Mouse (Mus musculus) heart, adult 18-20 months (tissue): ENCODE results near the gene Olfr106-ps. TPM values are rescaled to one million over a fixed set of nuclear protein-coding genes. Genes with fewer than 3 reads are reported as not detected.

Source experiments
- DNase-seq, 2 experiments: peaks; one replicate each; pipeline ENCODE4 v3.0.0; 2021 to 2022; ENCODE audit warnings: mixed read lengths in 1 of 2
- long read RNA-seq, 2 experiments: library from polyadenylated mRNA; stranded (forward); transcript quantifications; one replicate each; pipeline ENCODE4 v2.0.0; 2021
- total RNA-seq, 2 experiments: library from RNA; stranded (reverse); gene quantifications; 2 replicates each; pipeline ENCODE4 v1.2.3; 2021

The Olfr106-ps gene
- not detected for total RNA-seq
- long read RNA-seq, experiment 1 = 0 reads
- long read RNA-seq, experiment 2 = 0 reads

- DNase-seq = no peak
These were observed at the start of gene Olfr106-ps for GRCm38 (mm10) chr17:37390093-37390492. Olfr106-ps (plus strand) TSS chr17:37390393.

GRCm38 (mm10) chr17:37359282-37359681 lies 30.9 kb upstream of the Olfr106-ps start, which contains the start of gene Olfr104-ps:
Olfr104-ps (plus strand) TSS chr17:37359582.
- no peak for DNase-seq

GRCm38 (mm10) chr17:37378733-37379132 lies 11.5 kb upstream of the Olfr106-ps start, which contains the start of gene Olfr105-ps:
Olfr105-ps (plus strand) TSS chr17:37379033.
- DNase-seq = no peak

GRCm38 (mm10) chr17:37398926-37399325 lies 8.7 kb downstream of the Olfr106-ps start, which contains the start of gene Olfr107:
Olfr107 (plus strand) TSS chr17:37399226.
- DNase-seq = no peak

GRCm38 (mm10) chr17:37413380-37413779 lies 23.2 kb downstream of the Olfr106-ps start:
- DNase-seq = no peak

- DNase-seq = no peak
These were observed 55.0 kb downstream of the Olfr106-ps start, which contains the start of gene Olfr108 for GRCm38 (mm10) chr17:37445180-37445579. Olfr108 (plus strand) TSS chr17:37445480.

Other genes starting within 250 kb of the Olfr106-ps start
- gene Olfr93, start 228.9 kb upstream of the Olfr106-ps start, total RNA-seq = not detected
- gene Ubd, start 196.5 kb upstream of the Olfr106-ps start, total RNA-seq = 1 to 10 TPM in 1 of 2 experiments, not detected in 1; 1.2 TPM
- not detected for gene Olfr94, start 189.4 kb upstream of the Olfr106-ps start, total RNA-seq
- gene Olfr95, start 177.3 kb upstream of the Olfr106-ps start, total RNA-seq = not detected
- gene Olfr96, start 170.2 kb upstream of the Olfr106-ps start, total RNA-seq = not detected
- not detected for gene Olfr97, start 153.1 kb upstream of the Olfr106-ps start, total RNA-seq
- not detected for gene Olfr98, start 126.6 kb upstream of the Olfr106-ps start, total RNA-seq
- 1 to 10 TPM; 4.1 to 5.4 TPM for gene H2-M3, start 120.2 kb upstream of the Olfr106-ps start, total RNA-seq
- not detected for gene Olfr99, start 106.9 kb upstream of the Olfr106-ps start, total RNA-seq
- not detected for gene Olfr101, start 86.1 kb upstream of the Olfr106-ps start, total RNA-seq
- not detected for gene Olfr102, start 73.3 kb upstream of the Olfr106-ps start, total RNA-seq
- not detected for gene Olfr103, start 50.7 kb upstream of the Olfr106-ps start, total RNA-seq
- gene Olfr104-ps, start 30.8 kb upstream of the Olfr106-ps start, total RNA-seq = not detected
- gene Olfr105-ps, start 11.4 kb upstream of the Olfr106-ps start, total RNA-seq = not detected
- gene Olfr107, start 8.8 kb downstream of the Olfr106-ps start, total RNA-seq = not detected
- gene Olfr108, start 55.1 kb downstream of the Olfr106-ps start, total RNA-seq = not detected
- not detected for gene Olfr109, start 68.5 kb downstream of the Olfr106-ps start, total RNA-seq
- 1 to 10 TPM in 1 of 2 experiments, not detected in 1; 1.3 TPM for gene H2-M2, start 93.2 kb downstream of the Olfr106-ps start, total RNA-seq
- not detected for gene Olfr110, start 102.1 kb downstream of the Olfr106-ps start, total RNA-seq
- not detected for gene Olfr111, start 117.6 kb downstream of the Olfr106-ps start, total RNA-seq
- gene Olfr112, start 179.1 kb downstream of the Olfr106-ps start, total RNA-seq = not detected
- not detected for gene Olfr113, start 187.3 kb downstream of the Olfr106-ps start, total RNA-seq
- not detected for gene Olfr114, start 202.3 kb downstream of the Olfr106-ps start, total RNA-seq
- gene Olfr115, start 236.7 kb downstream of the Olfr106-ps start, total RNA-seq = not detected
- gene Olfr116, start 236.8 kb downstream of the Olfr106-ps start, total RNA-seq = not detected